Mouse (Mus musculus) testis, adult 2 months (tissue): Measurements from ENCODE around the gene Nudt19.

ENCODE experiments used
- CTCF ChIP-seq: fragments of 200-500 bp; IDR thresholded peaks from 2 replicates; pipeline ENCODE4 v1.5.1; 2012; ENCODE audit warnings: low read depth, mild to moderate bottlenecking, inconsistent platforms, low read length, moderate library complexity; ENCODE audit not compliant: control insufficient read depth, insufficient read depth, insufficient replicate concordance
- POLR2A ChIP-seq: fragments of 200-500 bp; IDR thresholded peaks from 2 replicates; pipeline ENCODE4 v1.6.1; 2012; ENCODE audit warnings: low read depth, mild to moderate bottlenecking, inconsistent platforms, low read length, moderate library complexity; ENCODE audit not compliant: control insufficient read depth

DNA sequence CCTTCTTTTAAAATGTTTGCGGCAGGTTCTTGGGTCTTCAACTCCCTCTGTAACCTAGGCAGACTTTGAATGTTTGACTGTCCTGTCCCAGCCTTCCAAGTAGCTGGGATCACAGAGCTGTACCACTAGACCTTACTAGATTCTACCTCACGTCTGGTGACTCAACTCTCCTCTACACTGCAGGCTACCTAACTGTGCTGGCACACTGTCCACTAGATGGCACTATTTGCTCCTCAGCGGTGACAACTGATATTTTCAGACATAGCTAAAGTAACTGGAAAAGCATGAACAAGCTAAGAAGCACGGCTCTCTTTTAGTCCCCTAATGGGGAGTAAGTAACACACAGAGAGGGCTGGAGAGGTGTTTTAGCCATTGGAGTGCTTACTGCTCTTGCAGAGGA is 10.2 kb downstream of the Nudt19 start:
- peak; percentile 33; the same call in 1 of the 2 replicates for TF ChIP-seq CTCF
- no peak for TF ChIP-seq POLR2A
